Mouse (Mus musculus) induced T-regulatory cell, adult 2 months (primary cell): ENCODE measurements around the gene Lipi.

Experiments
- DNase-seq: peaks from one replicate; pipeline ENCODE4 v3.0.0-alpha.2; 2012; ENCODE audit warnings: low read depth

Gene Lipi

GRCm38 (mm10) chr16:75585961-75586360, at the start of gene Lipi:
Gene Lipi, minus strand, starts transcription at chr16:75586061.
- no peak for DNase-seq

GRCm38 (mm10) chr16:75627862-75628261, 42.0 kb upstream of the Lipi start:
- no peak for DNase-seq

- peak; percentile 60 for DNase-seq
Measured at GRCm38 (mm10) chr16:75617651-75618349, 31.9 kb upstream of the Lipi start.

- DNase-seq = no peak
Measured at GRCm38 (mm10) chr16:75612561-75612960, 26.7 kb upstream of the Lipi start.

- peak; percentile 4 for DNase-seq
Measured at GRCm38 (mm10) chr16:75606415-75606814, 20.6 kb upstream of the Lipi start.

- peak; percentile 27 for DNase-seq
Measured at GRCm38 (mm10) chr16:75593501-75594183, 7.8 kb upstream of the Lipi start.

- DNase-seq = peak; percentile 79
Measured at GRCm38 (mm10) chr16:75592671-75593500, 7.0 kb upstream of the Lipi start, which contains the start of gene Rbm11. Gene Rbm11, plus strand, starts transcription at chr16:75592844.

- DNase-seq = no peak
Measured at GRCm38 (mm10) chr16:75586466-75586865, 605 bp upstream of the Lipi start.

GRCm38 (mm10) chr16:75582279-75582678, 3.6 kb downstream of the Lipi start:
- no peak for DNase-seq

- DNase-seq = no peak
Measured at GRCm38 (mm10) chr16:75562910-75563309, 23.0 kb downstream of the Lipi start.

- DNase-seq = no peak
Measured at GRCm38 (mm10) chr16:75545310-75545709, 40.6 kb downstream of the Lipi start.

GRCm38 (mm10) chr16:75537784-75538565, 47.9 kb downstream of the Lipi start:
- no peak for DNase-seq

- no peak for DNase-seq
Measured at GRCm38 (mm10) chr16:75531705-75532104, 54.2 kb downstream of the Lipi start.

GRCm38 (mm10) chr16:75496568-75496967, 89.3 kb downstream of the Lipi start:
- no peak for DNase-seq
